Mouse (Mus musculus): ENCODE data around the gene Trib3.

DNA sequence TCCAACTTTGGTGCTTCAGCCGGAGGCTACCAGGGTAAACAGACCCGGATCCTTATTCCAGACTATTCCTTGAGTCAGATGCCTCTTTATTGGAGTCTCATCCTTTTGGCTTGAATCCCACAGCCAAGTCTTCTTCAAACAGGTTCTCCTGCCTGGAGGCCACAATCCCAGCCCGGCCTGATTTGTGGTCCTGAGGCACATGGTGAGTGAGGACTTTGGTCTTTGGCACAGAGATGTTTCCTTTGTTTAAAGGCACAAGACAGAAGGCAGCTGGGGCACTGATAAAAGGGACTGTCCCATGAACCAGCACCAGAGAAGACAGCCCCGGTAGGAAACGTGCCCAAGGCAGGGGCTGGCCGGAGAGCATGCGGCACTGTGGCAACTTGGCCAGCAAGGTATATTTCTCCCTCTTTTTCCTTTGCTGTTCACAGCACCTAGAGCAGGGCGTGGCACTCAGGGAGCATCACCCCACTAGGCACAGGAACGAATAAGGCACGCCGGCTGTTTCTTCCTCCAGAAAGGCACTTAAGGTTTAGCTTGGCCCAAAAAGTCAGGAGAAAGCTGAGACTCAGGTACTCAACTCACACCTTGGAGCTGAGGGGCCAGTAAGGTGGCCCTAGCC lies 6.1 kb downstream of the Trib3 start:
- no peak for TF ChIP-seq CTCF (IDR thresholded peaks at IDR 0.05; ENCODE audit: control insufficient read depth, insufficient read depth, insufficient read length)
- no peak for TF ChIP-seq MYOD1 (IDR thresholded peaks at IDR 0.05; ENCODE audit: control insufficient read depth, insufficient read length, low read depth)
